Mouse (Mus musculus): ENCODE measurements around the gene Tpi1.

The Tpi1 gene

GRCm38 (mm10) chr6:124770013-124770412, 44.1 kb downstream of the Tpi1 start:
- no peak for DNase-seq (ENCODE audit: low spot score)

GRCm38 (mm10) chr6:124769101-124769765, 44.9 kb downstream of the Tpi1 start, which contains the start of gene Eno2:
Gene Eno2, minus strand, starts transcription at chr6:124769673.
- no peak for DNase-seq (ENCODE audit: low spot score)

GRCm38 (mm10) chr6:124768704-124769044, 45.4 kb downstream of the Tpi1 start:
- DNase-seq (ENCODE audit: low spot score): no peak

- no peak for DNase-seq (ENCODE audit: low spot score)
Measured at GRCm38 (mm10) chr6:124767920-124768703, 46.0 kb downstream of the Tpi1 start.

- DNase-seq (ENCODE audit: low spot score): no peak
Measured at GRCm38 (mm10) chr6:124767536-124767919, 46.6 kb downstream of the Tpi1 start.

GRCm38 (mm10) chr6:124765951-124766350, 48.1 kb downstream of the Tpi1 start:
- no peak for DNase-seq (ENCODE audit: low spot score)

All from spleen, adult 12 weeks (tissue).